Mouse (Mus musculus) ES-Bruce4 (cell line): Measurements from ENCODE around the gene Trank1. TPM values are rescaled to one million over a fixed set of nuclear protein-coding genes. Genes with fewer than 3 reads are reported as not detected.

Experiments
- H3K27ac ChIP-seq: 2 replicates; pipeline ENCODE4 v1.5.1; 2012; ENCODE audit warnings: low read length, inconsistent platforms; ENCODE audit not compliant: insufficient read depth
- H3K27me3 ChIP-seq: 2 replicates; pipeline ENCODE4 v1.6.1; 2012; ENCODE audit warnings: mild to moderate bottlenecking, low read length, inconsistent platforms; ENCODE audit not compliant: control insufficient read depth, poor library complexity, insufficient read depth, severe bottlenecking
- H3K36me3 ChIP-seq: 2 replicates; pipeline ENCODE4 v1.6.1; 2012; ENCODE audit warnings: inconsistent platforms, mild to moderate bottlenecking, low read length, moderate library complexity; ENCODE audit not compliant: control insufficient read depth, poor library complexity, insufficient read depth, severe bottlenecking
- H3K4me1 ChIP-seq: one replicate; pipeline ENCODE4 v1.8.1; 2011; ENCODE audit warnings: low read length; ENCODE audit not compliant: control insufficient read depth, insufficient read depth
- H3K4me3 ChIP-seq: 2 replicates; pipeline ENCODE4 v1.5.1; 2011; ENCODE audit warnings: low read depth, mild to moderate bottlenecking, low read length
- H3K9ac ChIP-seq: 2 replicates; pipeline ENCODE4 v1.6.1; 2012; ENCODE audit warnings: low read depth, mild to moderate bottlenecking, inconsistent platforms; ENCODE audit not compliant: poor library complexity, severe bottlenecking
- H3K9me3 ChIP-seq: replicated peaks from 2 replicates; pipeline ENCODE4 v1.6.1; 2012; ENCODE audit warnings: mild to moderate bottlenecking, low read length, inconsistent platforms; ENCODE audit not compliant: control insufficient read depth, poor library complexity, insufficient read depth, severe bottlenecking
- CTCF ChIP-seq: IDR thresholded peaks from one replicate; pipeline ENCODE4 v1.8.1; 2011; ENCODE audit warnings: low read depth, low read length
- EP300 ChIP-seq: IDR thresholded peaks from 2 replicates; pipeline ENCODE4 v1.6.1; 2011; ENCODE audit warnings: low read depth, low read length; ENCODE audit not compliant: insufficient read depth
- POLR2A ChIP-seq: IDR thresholded peaks from one replicate; pipeline ENCODE4 v1.8.1; 2011; ENCODE audit warnings: low read length; ENCODE audit not compliant: insufficient read depth
- polyA plus RNA-seq: library from polyadenylated mRNA; stranded (reverse); fragments of >200 nt; gene quantifications from 2 replicates; pipeline ENCODE4 v1.2.4, GENCODE M21; 2011; ENCODE audit warnings: low read depth; ENCODE audit not compliant: missing spikeins, insufficient read depth, insufficient read length

Gene Trank1
- polyA plus RNA-seq, 1 experiment: 0.90 TPM

DNA sequence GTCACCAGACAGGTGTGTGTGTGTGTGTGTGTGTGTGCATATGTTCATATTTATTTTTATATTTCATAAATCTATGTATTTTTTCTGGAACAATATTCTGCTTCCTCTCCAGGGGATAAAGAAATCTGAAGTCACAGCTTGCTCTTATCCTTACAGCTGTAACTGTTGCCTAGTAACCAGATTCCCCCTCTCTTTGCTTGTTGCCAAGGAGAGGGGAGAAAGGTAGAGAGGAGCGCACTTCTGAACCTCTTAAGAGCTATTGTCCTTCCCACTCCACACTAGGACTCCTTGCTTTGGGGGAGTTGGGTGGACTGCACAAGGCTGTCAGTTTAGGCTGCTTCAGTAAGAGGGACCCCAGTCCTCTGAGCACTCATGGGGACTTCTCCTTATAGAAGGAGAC lies 40.1 kb downstream of the Trank1 start:
- H3K4me3 ChIP-seq: no peak overlapping the region
- H3K27ac ChIP-seq: no peak overlapping the region
- no peaks in the 10 kb centered on the region for H3K36me3 ChIP-seq
- no peaks in the 10 kb centered on the region for H3K4me1 ChIP-seq
- H3K9ac ChIP-seq: no peak overlapping the region
- TF ChIP-seq CTCF: no peak
- TF ChIP-seq EP300: no peak
- TF ChIP-seq POLR2A: no peak
- no peaks in the 10 kb centered on the region for H3K9me3 ChIP-seq
- no peaks in the 10 kb centered on the region for H3K27me3 ChIP-seq

DNA sequence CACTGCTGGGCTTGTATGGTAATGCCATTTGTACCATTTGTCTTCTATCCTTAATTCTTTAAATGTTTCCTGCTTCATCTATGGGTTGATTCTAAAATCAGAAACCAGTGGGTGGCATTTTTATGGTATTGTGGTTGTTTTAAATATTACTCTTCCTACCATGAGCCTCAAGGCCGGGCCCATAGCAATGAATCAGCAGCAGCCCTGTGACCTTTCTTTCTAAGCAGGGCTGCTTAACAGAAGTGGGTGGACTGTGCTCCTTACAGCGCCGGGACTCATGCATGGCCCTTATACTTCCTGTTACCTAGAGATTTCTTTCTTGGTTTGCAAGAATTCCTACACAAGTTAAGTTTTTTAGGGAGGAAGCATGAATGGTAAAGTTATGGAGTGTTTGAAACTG lies 41.1 kb downstream of the Trank1 start:
- Histone ChIP-seq H3K36me3 (no peaks in the 10 kb centered on the region), H3K27ac (no peak overlapping the region), H3K9me3 (no peaks in the 10 kb centered on the region), H3K4me1 (no peaks in the 10 kb centered on the region), H3K27me3 (no peaks in the 10 kb centered on the region), H3K4me3 (no peak overlapping the region), H3K9ac (no peak overlapping the region)
- TF ChIP-seq EP300: no peak
- no peak for TF ChIP-seq CTCF
- no peak for TF ChIP-seq POLR2A

DNA sequence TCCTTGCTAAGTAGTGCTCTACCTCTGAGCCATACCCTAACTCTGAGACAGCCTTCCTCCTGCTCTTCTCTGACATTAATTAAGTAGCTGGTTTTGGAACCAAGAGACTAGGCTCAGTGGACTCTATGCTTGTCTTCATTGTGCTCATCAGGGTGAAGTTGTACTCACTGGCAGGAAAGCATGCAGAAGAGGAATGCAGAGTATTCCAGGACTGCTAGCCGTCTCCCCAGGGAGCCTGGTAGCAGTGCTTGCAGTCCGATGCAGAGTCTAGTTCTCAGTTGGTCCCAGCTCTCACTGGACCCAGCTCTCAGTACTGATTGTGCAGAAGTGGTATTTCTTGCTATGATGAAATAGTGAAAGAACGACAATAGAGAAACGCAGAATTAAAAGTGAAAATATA lies 43.5 kb downstream of the Trank1 start:
- Histone ChIP-seq H3K9me3 (no peaks in the 10 kb centered on the region), H3K4me1 (no peaks in the 10 kb centered on the region), H3K27me3 (no peaks in the 10 kb centered on the region), H3K36me3 (no peaks in the 10 kb centered on the region), H3K9ac (no peak overlapping the region), H3K27ac (no peak overlapping the region), H3K4me3 (no peak overlapping the region)
- TF ChIP-seq CTCF (no peak), EP300 (no peak), POLR2A (no peak)

DNA sequence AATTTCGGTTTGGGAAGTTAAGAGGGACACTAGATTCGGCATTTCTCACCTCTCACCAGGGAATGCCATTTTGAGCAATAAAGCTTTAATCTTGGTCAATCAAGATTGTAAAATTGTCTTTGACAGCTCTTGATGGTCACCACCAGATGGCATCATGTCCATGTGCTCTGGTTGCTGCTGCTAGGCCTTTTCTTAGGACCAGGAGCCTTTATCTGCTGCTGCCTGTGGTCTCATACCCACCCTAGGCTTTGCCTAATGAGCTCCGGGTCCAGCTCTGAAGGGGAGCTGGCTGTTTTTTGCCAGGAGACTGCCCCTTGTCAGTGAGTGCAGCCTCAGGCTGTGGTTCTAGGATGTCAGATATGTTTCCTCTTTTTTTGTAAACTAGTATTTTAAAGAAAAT lies 44.8 kb downstream of the Trank1 start:
- no peak for TF ChIP-seq EP300
- no peak for TF ChIP-seq CTCF
- TF ChIP-seq POLR2A: no peak
- Histone ChIP-seq H3K9ac (no peak overlapping the region), H3K4me1 (no peaks in the 10 kb centered on the region), H3K36me3 (no peaks in the 10 kb centered on the region), H3K27me3 (no peaks in the 10 kb centered on the region), H3K27ac (no peak overlapping the region), H3K4me3 (no peak overlapping the region), H3K9me3 (no peaks in the 10 kb centered on the region)

DNA sequence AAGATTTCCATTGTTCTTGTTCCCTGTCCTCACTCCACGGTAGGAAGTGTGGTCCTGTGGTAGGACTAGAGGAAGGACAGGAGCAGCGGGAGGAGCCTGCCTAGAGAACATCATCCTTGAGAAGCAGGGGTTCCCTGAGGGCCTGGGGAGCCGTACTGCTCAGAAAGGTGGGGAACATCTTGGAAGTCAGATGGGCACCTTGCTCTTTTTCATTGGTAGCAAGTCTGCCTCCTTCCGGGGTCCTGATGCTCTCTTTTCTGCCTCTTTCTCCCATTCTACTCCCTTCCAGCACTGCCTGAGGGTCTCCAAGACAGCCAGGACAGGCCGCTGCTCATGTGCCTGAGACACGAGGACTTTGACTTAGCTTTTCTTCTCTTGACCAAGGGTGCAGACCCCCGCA lies 52.1 kb downstream of the Trank1 start:
- Histone ChIP-seq H3K9me3 (no peaks in the 10 kb centered on the region), H3K4me3 (no peak overlapping the region), H3K36me3 (no peaks in the 10 kb centered on the region), H3K27ac (no peak overlapping the region), H3K4me1 (no peaks in the 10 kb centered on the region), H3K9ac (no peak overlapping the region), H3K27me3 (no peaks in the 10 kb centered on the region)
- no peak for TF ChIP-seq EP300
- no peak for TF ChIP-seq POLR2A
- TF ChIP-seq CTCF: no peak

DNA sequence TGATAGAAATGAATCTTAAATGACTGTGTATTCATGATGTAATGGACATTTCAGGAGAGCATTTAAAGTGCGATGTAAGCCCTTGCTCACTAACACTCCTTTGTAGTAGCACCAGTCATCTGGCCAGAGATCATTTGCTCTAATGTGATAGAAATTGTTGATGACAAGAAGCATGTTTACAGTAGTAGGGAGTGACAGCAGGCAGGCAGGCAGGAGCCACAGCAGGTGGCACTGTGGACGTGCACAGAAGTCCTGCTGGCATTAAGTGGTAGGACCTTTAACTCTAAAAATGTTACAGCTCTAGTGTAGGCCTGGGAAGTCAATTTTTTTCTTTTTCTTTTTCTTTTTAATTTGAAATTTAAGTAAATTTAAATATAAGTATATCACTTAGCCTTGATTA lies 56.2 kb downstream of the Trank1 start:
- no peak overlapping the region for H3K4me3 ChIP-seq
- no peaks in the 10 kb centered on the region for H3K27me3 ChIP-seq
- no peak overlapping the region for H3K27ac ChIP-seq
- no peaks in the 10 kb centered on the region for H3K9me3 ChIP-seq
- no peaks in the 10 kb centered on the region for H3K36me3 ChIP-seq
- no peaks in the 10 kb centered on the region for H3K4me1 ChIP-seq
- no peak overlapping the region for H3K9ac ChIP-seq
- TF ChIP-seq EP300: no peak
- TF ChIP-seq POLR2A: no peak
- no peak for TF ChIP-seq CTCF
